Mouse (Mus musculus): ENCODE data around the gene Spo11.
A peak's percentile ranks its signal among the peaks of the same experiment; 100 is the strongest.

Spo11 gene

GRCm38 (mm10) chr2:172959006-172959768 is 18.3 kb upstream of the Spo11 start:
- DNase-seq = no peak

GRCm38 (mm10) chr2:172960350-172960749 is 17.1 kb upstream of the Spo11 start:
- no peak for DNase-seq

GRCm38 (mm10) chr2:172961211-172961610 is 16.3 kb upstream of the Spo11 start:
- no peak for DNase-seq

- DNase-seq = no peak
These were observed 12.3 kb upstream of the Spo11 start for GRCm38 (mm10) chr2:172965249-172965648.

GRCm38 (mm10) chr2:172966480-172966879 is 11.0 kb upstream of the Spo11 start:
- no peak for DNase-seq

DNA sequence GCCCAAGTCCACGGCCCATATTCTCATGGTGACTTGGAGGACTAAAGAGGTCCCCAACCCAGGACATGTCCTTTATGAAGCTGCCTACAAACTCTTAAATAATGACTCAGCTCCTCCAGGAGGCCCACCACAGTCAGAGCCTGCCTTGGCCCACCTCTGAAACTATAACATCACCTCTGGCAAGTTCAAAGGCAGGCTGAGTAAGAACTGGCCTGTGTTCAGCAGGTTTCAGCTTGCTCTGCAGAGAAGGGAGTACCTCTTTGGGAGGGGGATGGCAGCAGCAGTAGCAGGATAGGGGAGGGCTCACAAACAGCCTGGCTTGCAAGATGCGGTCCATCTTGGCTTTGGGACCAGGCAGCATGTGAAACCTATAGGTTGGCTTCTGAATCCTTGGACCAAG is 5.6 kb upstream of the Spo11 start:
- no peak for DNase-seq

GRCm38 (mm10) chr2:172973806-172974565 is 3.5 kb upstream of the Spo11 start:
- DNase-seq = no peak

DNA sequence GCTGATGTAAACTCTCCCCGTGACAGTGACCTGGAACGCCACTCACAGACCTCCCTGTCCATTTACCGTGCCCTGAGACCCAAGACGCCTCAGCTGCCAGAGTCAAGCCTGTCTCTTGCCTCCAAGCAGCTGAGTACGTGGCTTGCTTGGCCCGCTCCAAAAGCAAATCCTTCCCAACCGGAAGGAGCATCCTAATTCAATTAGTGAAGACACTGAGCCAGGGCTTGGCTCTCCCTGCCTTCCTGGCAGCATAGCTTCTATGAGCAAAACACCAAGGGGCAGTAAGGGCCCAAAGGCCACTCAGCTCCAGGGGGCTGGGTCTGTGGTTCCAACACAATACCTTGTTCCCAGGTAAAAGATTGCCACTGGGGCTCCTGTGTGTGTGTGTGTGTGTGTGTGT is 2.8 kb upstream of the Spo11 start:
- no peak for DNase-seq

DNA sequence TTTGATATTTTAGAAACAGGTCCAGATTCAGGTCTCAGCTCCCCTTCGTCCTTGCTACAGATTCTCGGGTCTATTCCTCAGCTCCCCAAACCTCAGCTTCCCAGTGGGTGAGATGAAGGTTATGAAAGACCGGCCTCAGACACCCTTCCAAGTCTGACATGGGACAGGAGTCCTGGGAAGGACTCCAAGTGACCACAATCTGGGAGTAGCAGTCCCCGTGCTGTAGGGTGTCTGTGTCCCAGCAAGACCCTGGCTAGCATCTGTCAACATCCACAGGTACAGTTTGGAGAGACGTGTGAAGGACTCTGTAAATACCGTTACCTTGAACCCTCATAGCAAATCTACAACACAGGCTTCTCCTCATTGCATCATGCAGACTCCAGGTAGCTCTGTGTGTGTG is 2.3 kb upstream of the Spo11 start:
- DNase-seq = no peak

DNA sequence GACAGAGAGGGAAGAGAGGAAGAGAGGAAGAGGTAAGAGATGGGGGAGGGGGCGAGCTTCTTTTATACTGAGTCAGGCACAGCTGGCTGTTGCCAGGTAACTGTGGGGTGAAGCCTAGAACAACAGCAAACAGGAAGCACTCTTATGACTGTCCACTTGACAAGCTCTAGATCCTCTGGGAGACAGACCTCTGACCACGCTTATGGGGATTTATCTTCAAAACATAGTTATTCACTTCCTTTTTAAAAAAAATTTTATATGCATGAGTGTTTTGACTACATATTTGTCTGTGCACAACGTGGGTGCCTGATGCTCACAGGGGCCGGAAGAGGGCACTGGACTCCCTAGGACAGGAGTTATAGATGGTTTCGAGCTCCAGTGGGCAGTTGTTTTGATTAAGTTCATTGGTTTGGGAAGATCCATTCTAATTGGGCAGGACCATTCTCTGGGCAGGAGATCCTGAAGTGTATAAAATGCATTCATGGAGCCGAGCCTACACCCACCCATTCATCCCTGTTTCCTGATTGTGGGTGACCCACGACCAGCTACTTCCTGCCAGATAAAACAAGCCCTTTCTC is 750 bp upstream of the Spo11 start:
- no peak for DNase-seq

- no peak for DNase-seq
These were observed 682 bp downstream of the Spo11 start for GRCm38 (mm10) chr2:172978131-172978633.

GRCm38 (mm10) chr2:172979666-172980345 is 2.3 kb downstream of the Spo11 start:
- DNase-seq = no peak

- no peak for DNase-seq
These were observed 5.5 kb downstream of the Spo11 start for GRCm38 (mm10) chr2:172982776-172983561.

DNA sequence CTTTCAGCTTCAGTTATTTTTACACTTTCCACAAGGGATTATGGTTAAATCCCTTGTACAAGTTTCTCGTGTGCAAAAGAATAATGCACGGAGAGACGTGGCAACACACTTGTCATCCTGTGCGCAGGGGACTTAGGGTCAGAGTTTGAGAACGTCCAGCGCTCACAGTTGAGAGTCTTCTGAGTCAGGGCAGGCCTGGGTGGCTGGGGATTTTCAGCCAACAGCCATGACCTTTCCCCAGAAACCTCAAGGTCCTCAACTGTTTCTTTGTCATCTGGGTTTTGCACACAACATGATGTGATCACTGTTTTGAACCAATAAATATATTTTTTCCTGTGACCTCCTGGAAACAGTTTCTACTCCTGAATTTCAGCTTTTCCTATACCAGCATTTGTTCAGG is 12.7 kb downstream of the Spo11 start:
- DNase-seq = no peak

- DNase-seq = peak; percentile 28
These were observed 18.7 kb downstream of the Spo11 start for GRCm38 (mm10) chr2:172996207-172996606.

- DNase-seq = no peak
These were observed 20.2 kb downstream of the Spo11 start for GRCm38 (mm10) chr2:172997748-172998147.

GRCm38 (mm10) chr2:172998478-172998877 is 21.0 kb downstream of the Spo11 start:
- DNase-seq = no peak

- DNase-seq = peak; percentile 98
These were observed 22.3 kb downstream of the Spo11 start, which contains the start of gene Rae1 for GRCm38 (mm10) chr2:172999630-173000284. Gene Rae1, plus strand, starts transcription at chr2:173000117.

- DNase-seq = no peak
These were observed 22.8 kb downstream of the Spo11 start for GRCm38 (mm10) chr2:173000285-173000652.

DNA sequence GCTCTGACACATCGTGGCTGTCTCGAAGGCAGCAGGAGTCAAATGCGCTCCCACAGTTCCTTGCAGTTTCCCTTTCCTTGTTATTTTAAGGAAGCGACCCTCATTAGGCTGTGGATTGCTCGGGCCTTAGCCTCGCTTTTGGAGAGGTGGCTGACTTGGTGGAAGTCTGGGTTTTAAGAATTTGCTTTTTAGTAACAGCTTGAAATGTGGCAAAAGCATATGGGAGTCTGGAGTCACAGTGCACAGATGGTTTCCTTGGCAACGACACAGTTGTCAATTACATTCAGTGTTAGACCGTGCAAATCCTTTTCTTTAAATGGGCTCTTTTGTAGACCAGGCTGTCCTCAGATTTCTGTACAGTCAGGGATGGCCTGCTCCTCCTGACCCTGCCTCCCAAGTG is 23.4 kb downstream of the Spo11 start:
- DNase-seq = no peak

DNA sequence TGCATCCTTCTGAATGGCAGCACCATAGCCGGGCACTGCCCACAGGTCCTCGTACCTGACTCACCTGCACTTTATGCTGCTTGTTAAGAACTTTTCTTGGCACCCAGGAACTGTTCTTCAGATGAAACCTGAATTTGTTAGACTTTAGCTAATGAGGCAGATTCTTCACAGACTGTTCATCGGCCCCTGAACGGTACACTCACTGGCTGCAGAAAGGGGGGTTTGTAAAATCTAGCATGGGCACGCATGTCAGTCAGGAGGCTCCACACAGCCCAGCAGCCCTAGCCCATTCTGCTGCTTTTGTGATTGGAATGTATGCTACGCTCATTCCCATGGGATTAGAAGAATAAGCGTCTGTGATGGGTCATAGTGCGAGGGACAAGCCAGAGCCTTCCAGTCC is 26.2 kb downstream of the Spo11 start:
- no peak for DNase-seq

- DNase-seq = no peak
These were observed 32.8 kb downstream of the Spo11 start for GRCm38 (mm10) chr2:173010220-173010717.
